Mouse (Mus musculus): ENCODE data around the gene Ppfibp2.

DNA sequence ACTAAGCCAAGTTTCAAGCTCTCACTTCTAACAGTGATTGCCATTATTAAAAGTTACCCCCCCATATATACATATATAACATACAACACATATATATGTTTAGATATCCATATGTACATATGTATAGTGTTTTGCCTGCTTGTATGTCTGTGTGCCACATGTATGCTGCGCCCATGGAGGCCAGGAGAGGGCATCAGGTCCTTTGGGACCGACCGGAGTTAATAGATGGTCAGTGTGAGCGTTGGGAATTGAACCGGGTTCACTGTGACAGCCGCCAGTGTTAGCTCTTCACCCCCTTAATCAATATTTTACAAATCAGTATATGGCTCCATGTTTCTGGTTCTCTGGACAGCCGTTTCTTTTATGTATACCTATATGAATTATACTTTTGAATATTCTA, 55.0 kb downstream of the Ppfibp2 start:
- TF ChIP-seq EP300 (IDR thresholded peaks at IDR 0.05; ENCODE audit: low read depth) (no peak), CTCF (IDR thresholded peaks at IDR 0.05; ENCODE audit: low read depth) (peak; percentile 22; the same call in 1 of the 2 replicates)
